Mouse (Mus musculus) heart, postnatal 36 days (tissue): ENCODE data around the gene Ms4a10. TPM values are rescaled to one million over a fixed set of nuclear protein-coding genes. Genes with fewer than 3 reads are reported as not detected.

Experiments
- DNase-seq, 2 experiments: peaks; one replicate each; pipeline ENCODE4 v3.0.0; 2021 to 2022
- intact Hi-C: fragments of 180-260 bp; cut with DNase I; formaldehyde crosslinking; loops from one replicate; pipeline ENCODE4 v1.15.1; 2025
- total RNA-seq, 2 experiments: library from RNA; stranded (reverse); gene quantifications; 2 replicates each; pipeline ENCODE4 v1.2.3; 2021

The Ms4a10 gene
- total RNA-seq, 2 experiments from 2014 or later, result not detected

DNA sequence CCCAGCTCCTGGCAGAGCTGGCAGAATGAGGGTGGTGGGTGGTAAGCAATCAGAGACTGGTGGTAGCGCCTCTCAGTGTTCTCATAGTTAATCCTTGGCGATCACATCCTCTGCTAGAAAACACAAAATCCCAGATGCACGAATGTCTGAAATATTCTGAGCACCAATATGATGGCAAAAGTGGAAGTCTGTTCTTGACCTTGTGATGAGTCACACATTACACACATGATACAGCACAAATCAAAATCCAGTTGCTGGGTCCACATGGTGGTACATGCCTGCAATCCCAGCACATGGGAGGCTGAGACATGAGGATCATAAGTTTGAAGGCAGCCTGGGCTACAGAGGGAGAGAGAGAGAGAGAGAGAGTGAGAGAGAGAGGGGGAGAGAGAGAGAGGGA, 53.4 kb downstream of the Ms4a10 start:
- intact Hi-C loops, result no loop called here
- DNase-seq, result no peak

DNA sequence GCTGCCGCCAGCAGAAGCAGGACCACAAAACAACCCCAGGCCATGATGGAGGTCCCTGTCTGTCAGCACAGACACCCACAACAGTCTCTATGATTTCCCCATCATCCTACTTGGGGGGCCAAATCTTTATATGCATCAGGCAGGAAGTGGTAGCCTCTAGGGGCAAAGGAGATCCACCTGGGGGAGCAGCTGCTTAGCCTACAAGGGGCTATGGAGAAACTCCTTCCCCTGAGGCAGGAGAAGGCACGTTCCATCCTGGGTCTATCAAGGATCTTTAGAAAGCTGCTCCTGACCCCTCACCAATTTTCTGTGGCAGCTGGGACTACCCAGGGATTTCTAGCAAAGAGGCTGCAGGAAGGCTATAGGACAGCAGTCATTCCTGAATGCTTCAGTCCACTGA, 53.9 kb downstream of the Ms4a10 start, which contains the start of gene Zp1:
Zp1 (minus strand) TSS at position 101 of the 400 bp plus-strand sequence.
- no peak for DNase-seq
- intact Hi-C loops, result no loop called here

DNA sequence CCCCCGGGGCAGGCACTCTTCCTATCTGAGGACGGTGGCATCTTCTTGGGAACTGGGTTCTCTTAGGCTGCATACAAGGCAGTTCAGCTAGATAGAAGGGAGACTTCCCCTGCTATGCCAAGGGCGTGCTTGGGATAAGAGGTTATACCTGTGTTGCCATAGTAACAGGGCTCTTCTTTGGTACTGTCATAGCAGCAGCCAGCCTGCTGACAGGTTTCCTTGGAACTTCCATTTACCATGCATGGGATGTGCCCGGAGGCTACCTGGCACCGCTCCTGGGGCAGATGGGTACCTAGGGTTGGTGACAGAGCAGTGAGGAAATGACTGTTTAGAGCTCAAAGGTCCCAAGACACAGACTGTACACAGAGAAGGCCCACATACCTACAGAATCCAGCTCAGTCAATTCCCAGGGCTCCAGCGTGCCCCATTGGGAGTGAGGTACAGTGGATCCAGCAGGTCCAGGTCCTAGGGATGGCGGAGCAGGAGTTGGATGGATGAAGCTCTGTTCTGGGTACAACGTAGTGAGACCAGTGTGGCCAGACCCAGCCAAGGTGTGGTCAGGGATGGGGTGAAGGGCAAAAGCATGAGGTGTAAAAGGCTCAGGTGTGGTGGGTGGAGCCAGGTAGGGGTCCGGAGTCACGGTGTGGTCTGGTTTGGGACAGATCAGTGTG, 56.0 kb downstream of the Ms4a10 start:
- intact Hi-C loops, result no loop called here
- no peak for DNase-seq

DNA sequence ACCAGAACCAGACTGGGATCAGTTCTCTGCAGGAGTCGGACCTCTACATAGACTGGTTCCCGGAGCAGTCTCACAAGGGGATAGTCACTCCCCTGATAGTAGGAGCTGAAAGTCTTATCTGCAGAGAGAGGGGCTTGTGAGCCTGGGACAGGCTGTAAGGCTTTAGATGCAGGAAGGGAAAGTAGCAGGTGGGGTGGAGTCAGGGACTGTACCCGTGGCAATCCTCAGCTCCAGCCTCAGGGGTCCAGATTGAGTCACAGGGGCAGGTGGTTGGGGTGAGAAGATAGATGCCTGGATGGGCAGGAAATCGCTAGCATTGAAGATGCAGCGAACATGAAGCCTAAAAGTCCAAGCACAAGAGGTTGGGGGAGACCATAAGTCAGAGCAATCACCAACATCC, 58.0 kb downstream of the Ms4a10 start:
- intact Hi-C loops, result no loop called here
- DNase-seq, result no peak

DNA sequence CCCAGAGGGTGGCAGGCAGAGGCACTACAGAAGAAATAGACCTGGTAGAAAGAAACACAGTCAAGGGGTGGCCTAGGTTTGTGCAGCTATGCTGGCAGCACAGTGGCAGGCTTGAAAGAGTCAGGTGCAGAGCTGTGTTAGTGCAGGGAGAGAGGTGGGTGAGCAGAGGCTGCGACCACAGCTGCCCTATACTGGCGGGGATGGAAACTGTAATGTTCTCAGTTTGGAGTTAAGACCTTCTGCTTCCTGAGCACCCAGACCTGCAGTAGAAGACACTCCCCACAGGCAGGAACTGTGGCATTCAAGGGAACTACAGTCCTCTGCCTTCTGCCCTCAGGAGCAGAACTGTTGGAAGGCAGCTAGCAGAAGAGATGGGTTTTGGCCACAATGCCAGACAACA, 59.6 kb downstream of the Ms4a10 start:
- intact Hi-C loops, result no loop called here
- DNase-seq, result no peak

DNA sequence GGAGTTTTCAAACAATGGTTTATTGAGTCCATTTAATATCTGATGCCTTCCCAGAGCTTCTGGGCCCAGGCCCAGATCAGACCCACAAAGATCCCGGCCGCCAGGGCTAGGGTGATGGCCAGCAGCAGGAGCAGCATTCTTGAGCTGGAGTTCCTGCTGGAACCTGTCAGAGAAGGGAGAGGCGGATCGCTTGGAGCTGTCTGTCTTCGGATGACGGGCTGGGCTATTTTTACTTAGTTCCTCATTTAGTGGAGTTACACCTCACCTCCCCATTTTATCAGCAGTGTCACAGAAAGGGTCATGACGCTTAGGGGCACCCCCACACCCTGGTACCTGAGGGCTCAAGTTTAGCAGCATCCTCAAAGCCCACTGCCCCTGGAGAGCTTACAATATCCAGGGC, 60.2 kb downstream of the Ms4a10 start:
- intact Hi-C loops, result no loop called here
- DNase-seq, result no peak

Other genes starting within 250 kb of the Ms4a10 start
- gene Cd5, start 235.7 kb downstream of the Ms4a10 start, total RNA-seq, result under 1 TPM; 0.14 to 0.28 TPM
- gene Cd6, start 144.6 kb downstream of the Ms4a10 start, total RNA-seq, result under 1 TPM; 0.08 to 0.31 TPM
- gene Slc15a3, start 134.9 kb downstream of the Ms4a10 start, total RNA-seq, result 1 to 10 TPM; 2.2 to 2.4 TPM
- gene Tmem132a, start 104.7 kb downstream of the Ms4a10 start, total RNA-seq, result 10 to 100 TPM; 12.4 to 14.8 TPM
- gene Tmem109, start 92.7 kb downstream of the Ms4a10 start, total RNA-seq, result 100 to 1,000 TPM in 1 of 2 experiments, 10 to 100 TPM in 1; 97.4 to 107 TPM
- gene Prpf19, start 79.4 kb downstream of the Ms4a10 start, total RNA-seq, result 100 to 1,000 TPM; 218 to 273 TPM
- gene Zp1, start 54.0 kb downstream of the Ms4a10 start, total RNA-seq, result not detected
- gene Ptgdr2, start 37.5 kb downstream of the Ms4a10 start, total RNA-seq, result under 1 TPM in 1 of 2 experiments, not detected in 1; 0.14 TPM
- 1 to 10 TPM; 6.3 to 6.5 TPM for gene Ccdc86, start 25.4 kb downstream of the Ms4a10 start, total RNA-seq
- gene Ms4a15, start 18.6 kb upstream of the Ms4a10 start, total RNA-seq, result not detected
- not detected for gene Ms4a18, start 43.4 kb upstream of the Ms4a10 start, total RNA-seq
- gene Ms4a8a, start 106.4 kb upstream of the Ms4a10 start, total RNA-seq, result 1 to 10 TPM; 1.2 to 3.3 TPM
- gene 1700017D01Rik, start 156.2 kb upstream of the Ms4a10 start, total RNA-seq, result not detected
- not detected for gene 1700025F22Rik, start 190.7 kb upstream of the Ms4a10 start, total RNA-seq
- gene Ms4a13, start 222.1 kb upstream of the Ms4a10 start, total RNA-seq, result not detected